Mouse (Mus musculus) heart, embryonic 11.5 days (tissue): ENCODE results near the gene Thrb. TPM values are rescaled to one million over a fixed set of nuclear protein-coding genes. Genes with fewer than 3 reads are reported as not detected.

Experiments
- ATAC-seq: fragments of 200-750 bp; cut with Nextera tagmentation; replicated peaks from 2 replicates; pipeline ENCODE4 v1.8.0; 2017; ENCODE audit warnings: moderate library complexity; ENCODE audit not compliant: insufficient number of reproducible peaks, low FRiP score, low TSS enrichment
- H3K27ac ChIP-seq: fragments of 300-500 bp; sonication (generic); 2 replicates; pipeline ENCODE4 v1.5.1; 2014; ENCODE audit warnings: mild to moderate bottlenecking, low read depth, low read length
- H3K27me3 ChIP-seq: fragments of 300-500 bp; sonication (generic); 2 replicates; pipeline ENCODE4 v1.6.1; 2014; ENCODE audit warnings: mild to moderate bottlenecking, low read length, mixed read lengths; ENCODE audit not compliant: control insufficient read depth, insufficient read depth
- H3K36me3 ChIP-seq: fragments of 300-500 bp; sonication (generic); 2 replicates; pipeline ENCODE4 v1.6.1; 2014; ENCODE audit warnings: mild to moderate bottlenecking, low read length, moderate library complexity, mixed read lengths; ENCODE audit not compliant: control insufficient read depth, insufficient read depth
- H3K4me1 ChIP-seq: fragments of 300-500 bp; sonication (generic); 2 replicates; pipeline ENCODE4 v1.6.1; 2014; ENCODE audit warnings: low read length; ENCODE audit not compliant: control insufficient read depth, insufficient read depth
- H3K4me2 ChIP-seq: fragments of 300-500 bp; sonication (generic); 2 replicates; pipeline ENCODE4 v1.6.1; 2014; ENCODE audit warnings: mild to moderate bottlenecking, moderate library complexity
- H3K4me3 ChIP-seq: fragments of 300-500 bp; sonication (generic); 2 replicates; pipeline ENCODE4 v1.5.1; 2014; ENCODE audit warnings: low read depth, low read length
- H3K9ac ChIP-seq: fragments of 300-500 bp; sonication (generic); 2 replicates; pipeline ENCODE4 v1.6.1; 2014; ENCODE audit warnings: mild to moderate bottlenecking, low read depth, low read length, moderate library complexity
- H3K9me3 ChIP-seq: fragments of 300-500 bp; sonication (generic); replicated peaks from 2 replicates; pipeline ENCODE4 v1.6.1; 2016; ENCODE audit warnings: low read length; ENCODE audit not compliant: control insufficient read depth
- WGBS: fragments of 180-500 bp; shearing (Covaris S2); extraction: QIAGEN DNeasy Blood & Tissue Kit; methylation state at CpG from one replicate; pipeline ENCODE4 v1.1.7; 2014; ENCODE audit not compliant: insufficient replicate concordance; 5-methylcytosine and 5-hydroxymethylcytosine counted together
- polyA plus RNA-seq: library from polyadenylated mRNA; unstranded; fragments of >200 nt; fragmentation: Nextera tagmentation; extraction: Ambion mirVana; gene quantifications from 2 replicates; pipeline ENCODE4 v1.2.1, GENCODE M21; 2014

Thrb gene
- polyA plus RNA-seq = 0.42 and 0.66 TPM in 2 replicates

GRCm38 (mm10) chr14:17659686-17660328 lies at the start of gene Thrb:
Gene Thrb (plus strand): TSS chr14:17660261.
- Histone ChIP-seq H3K9me3 (no peaks in the 10 kb centered on the region), H3K4me2 (peak within 1 kb of the TSS; percentile 99), H3K9ac (peak within 1 kb of the TSS; percentile 62), H3K4me3 (peak within 1 kb of the TSS; percentile 68), H3K27ac (no peak within 1 kb of the TSS), H3K27me3 (peaks cover 9% of the 10 kb centered on the region), H3K36me3 (no peaks in the 10 kb centered on the region), H3K4me1 (peaks cover 3% of the 10 kb centered on the region; the same call in 1 of the 2 replicates)
- ATAC-seq = peak; percentile 20; the same call in 1 of the 2 replicates
- 1% methylated on average over 23 of the region's 23 CpGs for WGBS

GRCm38 (mm10) chr14:17621671-17622070 lies 38.4 kb upstream of the Thrb start:
- no peak overlapping the region for H3K9ac ChIP-seq
- no peak overlapping the region for H3K4me3 ChIP-seq
- H3K27me3 ChIP-seq = no peaks in the 10 kb centered on the region
- H3K36me3 ChIP-seq = no peaks in the 10 kb centered on the region
- no peak for ATAC-seq
- H3K4me1 ChIP-seq = no peaks in the 10 kb centered on the region
- 59% methylated on average over 3 of the region's 3 CpGs for WGBS
- no peak overlapping the region for H3K4me2 ChIP-seq
- no peaks in the 10 kb centered on the region for H3K9me3 ChIP-seq
- no peak overlapping the region for H3K27ac ChIP-seq

- Histone ChIP-seq H3K9ac (no peak overlapping the region), H3K4me1 (no peaks in the 10 kb centered on the region), H3K36me3 (no peaks in the 10 kb centered on the region), H3K9me3 (no peaks in the 10 kb centered on the region; the same call in 1 of the 2 replicates), H3K4me2 (no peak overlapping the region), H3K27ac (no peak overlapping the region), H3K4me3 (no peak overlapping the region), H3K27me3 (no peaks in the 10 kb centered on the region)
- ATAC-seq = no peak
- WGBS = 67% methylated on average over 2 of the region's 2 CpGs
Measured at GRCm38 (mm10) chr14:17623936-17624335, 36.1 kb upstream of the Thrb start.

- H3K27me3 ChIP-seq = no peaks in the 10 kb centered on the region
- no peaks in the 10 kb centered on the region; the same call in 1 of the 2 replicates for H3K9me3 ChIP-seq
- H3K9ac ChIP-seq = no peak overlapping the region
- H3K36me3 ChIP-seq = no peaks in the 10 kb centered on the region
- WGBS = 38% methylated on average over 5 of the region's 5 CpGs
- H3K4me1 ChIP-seq = 0 out of 2 replicates have a peak, but pooled peaks cover 2% of the 10 kb centered on the region
- H3K4me3 ChIP-seq = no peak overlapping the region
- ATAC-seq = no peak
- no peak overlapping the region for H3K4me2 ChIP-seq
- no peak overlapping the region for H3K27ac ChIP-seq
Measured at GRCm38 (mm10) chr14:17629215-17629614, 30.8 kb upstream of the Thrb start.

- Histone ChIP-seq H3K4me3 (peak overlapping the region; percentile 19; the same call in 1 of the 2 replicates), H3K36me3 (no peaks in the 10 kb centered on the region), H3K4me1 (0 out of 2 replicates have a peak, but pooled peaks cover 2% of the 10 kb centered on the region), H3K4me2 (peak overlapping the region; percentile 56), H3K27me3 (no peaks in the 10 kb centered on the region), H3K27ac (no peak overlapping the region), H3K9ac (peak overlapping the region; percentile 43; the same call in 1 of the 2 replicates), H3K9me3 (no peaks in the 10 kb centered on the region)
- 5% methylated on average over 19 of the region's 19 CpGs for WGBS
- 0 out of 2 replicates have a peak, but pooled peaks have one; percentile 61 for ATAC-seq
Measured at GRCm38 (mm10) chr14:17632887-17633522, 27.1 kb upstream of the Thrb start.

GRCm38 (mm10) chr14:17636971-17637370 lies 23.1 kb upstream of the Thrb start:
- Histone ChIP-seq H3K36me3 (no peaks in the 10 kb centered on the region), H3K9me3 (no peaks in the 10 kb centered on the region), H3K4me1 (0 out of 2 replicates have a peak, but pooled peaks cover 2% of the 10 kb centered on the region), H3K27me3 (no peaks in the 10 kb centered on the region), H3K4me3 (no peak overlapping the region), H3K27ac (no peak overlapping the region), H3K9ac (no peak overlapping the region), H3K4me2 (no peak overlapping the region)
- ATAC-seq = no peak
- 57% methylated on average over 3 of the region's 3 CpGs for WGBS

- WGBS = 61% methylated on average over 3 of the region's 3 CpGs
- Histone ChIP-seq H3K27me3 (no peaks in the 10 kb centered on the region), H3K9me3 (no peaks in the 10 kb centered on the region), H3K4me1 (no peaks in the 10 kb centered on the region), H3K4me3 (no peak overlapping the region), H3K9ac (no peak overlapping the region), H3K36me3 (no peaks in the 10 kb centered on the region), H3K4me2 (no peak overlapping the region), H3K27ac (no peak overlapping the region)
- no peak for ATAC-seq
Measured at GRCm38 (mm10) chr14:17641770-17642169, 18.3 kb upstream of the Thrb start.

- H3K4me1 ChIP-seq = peaks cover 2% of the 10 kb centered on the region; the same call in 1 of the 2 replicates
Measured at GRCm38 (mm10) chr14:17655084-17655483, 5.0 kb upstream of the Thrb start.

More at GRCm38 (mm10) chr14:17655084-17655483, 5.0 kb upstream of the Thrb start:
- no peaks in the 10 kb centered on the region for H3K36me3 ChIP-seq
- WGBS = 79% methylated on average over 5 of the region's 5 CpGs
- no peak for ATAC-seq
- 0 out of 2 replicates have a peak, but pooled peaks cover 2% of the 10 kb centered on the region for H3K27me3 ChIP-seq
- H3K27ac ChIP-seq = no peak overlapping the region
- H3K9me3 ChIP-seq = no peaks in the 10 kb centered on the region
- no peak overlapping the region for H3K4me2 ChIP-seq
- no peak overlapping the region for H3K4me3 ChIP-seq
- no peak overlapping the region for H3K9ac ChIP-seq
